Mouse (Mus musculus): ENCODE measurements around the gene Rab40b. TPM values are rescaled to one million over a fixed set of nuclear protein-coding genes. Genes with fewer than 3 reads are reported as not detected.

Rab40b gene
- polyA plus RNA-seq, 1 experiment from 2014 or later: 1.2 TPM

GRCm38 (mm10) chr11:121418932-121419331 is 30.9 kb upstream of the Rab40b start:
- H3K4me1 ChIP-seq (replicated peaks; ENCODE audit: control insufficient read depth, insufficient read depth, low read length): peaks cover 12% of the 10 kb centered on the region
- no peak for DNase-seq (ENCODE audit: low spot score)
- no peaks in the 10 kb centered on the region for H3K27me3 ChIP-seq (replicated peaks; ENCODE audit: control insufficient read depth, insufficient read depth, low read length)
- H3K9ac ChIP-seq (ENCODE audit: low read depth, low read length): no peak overlapping the region
- no peak overlapping the region for H3K4me3 ChIP-seq (ENCODE audit: low read depth, low read length)
- WGBS: 74% methylated on average over 2 of the region's 2 CpGs
- H3K27ac ChIP-seq (ENCODE audit: low read depth, low read length): no peak overlapping the region
- no peaks in the 10 kb centered on the region for H3K9me3 ChIP-seq (ENCODE audit: control insufficient read depth, low read length)
- no peak for ATAC-seq (replicated peaks; ENCODE audit: low FRiP score)
- no peak overlapping the region for H3K4me2 ChIP-seq
- no peaks in the 10 kb centered on the region for H3K36me3 ChIP-seq (ENCODE audit: control insufficient read depth, insufficient read depth, low read length)

GRCm38 (mm10) chr11:121417971-121418370 is 29.9 kb upstream of the Rab40b start:
- WGBS: 78% methylated on average over 5 of the region's 5 CpGs
- no peaks in the 10 kb centered on the region for H3K9me3 ChIP-seq (ENCODE audit: control insufficient read depth, low read length)
- no peak overlapping the region for H3K4me2 ChIP-seq
- H3K27me3 ChIP-seq (replicated peaks; ENCODE audit: control insufficient read depth, insufficient read depth, low read length): no peaks in the 10 kb centered on the region
- H3K36me3 ChIP-seq (ENCODE audit: control insufficient read depth, insufficient read depth, low read length): no peaks in the 10 kb centered on the region
- DNase-seq (ENCODE audit: low spot score): no peak
- H3K4me3 ChIP-seq (ENCODE audit: low read depth, low read length): no peak overlapping the region
- no peak overlapping the region for H3K27ac ChIP-seq (ENCODE audit: low read depth, low read length)
- H3K4me1 ChIP-seq (replicated peaks; ENCODE audit: control insufficient read depth, insufficient read depth, low read length): peaks cover 12% of the 10 kb centered on the region
- no peak for ATAC-seq (replicated peaks; ENCODE audit: low FRiP score)
- H3K9ac ChIP-seq (ENCODE audit: low read depth, low read length): no peak overlapping the region

GRCm38 (mm10) chr11:121415351-121415750 is 27.3 kb upstream of the Rab40b start:
- H3K9ac ChIP-seq (ENCODE audit: low read depth, low read length): no peak overlapping the region
- 65% methylated on average over 5 of the region's 5 CpGs for WGBS
- DNase-seq (ENCODE audit: low spot score): no peak
- H3K27ac ChIP-seq (ENCODE audit: low read depth, low read length): no peak overlapping the region
- H3K36me3 ChIP-seq (ENCODE audit: control insufficient read depth, insufficient read depth, low read length): no peaks in the 10 kb centered on the region
- no peak overlapping the region for H3K4me2 ChIP-seq
- ATAC-seq (replicated peaks; ENCODE audit: low FRiP score): no peak
- H3K4me3 ChIP-seq (ENCODE audit: low read depth, low read length): no peak overlapping the region
- no peaks in the 10 kb centered on the region for H3K9me3 ChIP-seq (ENCODE audit: control insufficient read depth, low read length)
- H3K27me3 ChIP-seq (replicated peaks; ENCODE audit: control insufficient read depth, insufficient read depth, low read length): no peaks in the 10 kb centered on the region
- H3K4me1 ChIP-seq (replicated peaks; ENCODE audit: control insufficient read depth, insufficient read depth, low read length): peaks cover under 1% of the 10 kb centered on the region; the same call in 1 of the 2 replicates

GRCm38 (mm10) chr11:121414762-121415161 is 26.7 kb upstream of the Rab40b start:
- Histone ChIP-seq H3K27me3 (replicated peaks; ENCODE audit: control insufficient read depth, insufficient read depth, low read length) (no peaks in the 10 kb centered on the region), H3K4me1 (replicated peaks; ENCODE audit: control insufficient read depth, insufficient read depth, low read length) (no peaks in the 10 kb centered on the region), H3K4me2 (no peak overlapping the region), H3K9me3 (ENCODE audit: control insufficient read depth, low read length) (no peaks in the 10 kb centered on the region), H3K36me3 (ENCODE audit: control insufficient read depth, insufficient read depth, low read length) (no peaks in the 10 kb centered on the region), H3K9ac (ENCODE audit: low read depth, low read length) (no peak overlapping the region), H3K27ac (ENCODE audit: low read depth, low read length) (no peak overlapping the region), H3K4me3 (ENCODE audit: low read depth, low read length) (no peak overlapping the region)
- ATAC-seq (replicated peaks; ENCODE audit: low FRiP score) (no peak), DNase-seq (ENCODE audit: low spot score) (no peak)
- WGBS: 79% methylated on average over 5 of the region's 5 CpGs

GRCm38 (mm10) chr11:121407366-121408155 is 19.5 kb upstream of the Rab40b start:
- 75% methylated on average over 3 of the region's 3 CpGs for WGBS

GRCm38 (mm10) chr11:121392405-121392804 is 4.4 kb upstream of the Rab40b start:
- ATAC-seq (replicated peaks; ENCODE audit: low FRiP score) (no peak), DNase-seq (ENCODE audit: low spot score) (no peak)
- H3K4me1 ChIP-seq (replicated peaks; ENCODE audit: control insufficient read depth, insufficient read depth, low read length): no peaks in the 10 kb centered on the region; the same call in 1 of the 2 replicates
- H3K36me3 ChIP-seq (ENCODE audit: control insufficient read depth, insufficient read depth, low read length): no peaks in the 10 kb centered on the region
- no peak overlapping the region for H3K9ac ChIP-seq (ENCODE audit: low read depth, low read length)
- H3K4me2 ChIP-seq: no peak overlapping the region
- 64% methylated on average over 3 of the region's 3 CpGs for WGBS
- no peak overlapping the region for H3K4me3 ChIP-seq (ENCODE audit: low read depth, low read length)
- H3K27me3 ChIP-seq (replicated peaks; ENCODE audit: control insufficient read depth, insufficient read depth, low read length): no peaks in the 10 kb centered on the region; the same call in 1 of the 2 replicates
- H3K9me3 ChIP-seq (ENCODE audit: control insufficient read depth, low read length): no peaks in the 10 kb centered on the region
- H3K27ac ChIP-seq (ENCODE audit: low read depth, low read length): no peak overlapping the region

More at GRCm38 (mm10) chr11:121407366-121408155, 19.5 kb upstream of the Rab40b start:
- Histone ChIP-seq H3K36me3 (ENCODE audit: control insufficient read depth, insufficient read depth, low read length) (no peaks in the 10 kb centered on the region), H3K27ac (ENCODE audit: low read depth, low read length) (no peak overlapping the region), H3K9me3 (ENCODE audit: control insufficient read depth, low read length) (no peaks in the 10 kb centered on the region), H3K4me1 (replicated peaks; ENCODE audit: control insufficient read depth, insufficient read depth, low read length) (no peaks in the 10 kb centered on the region), H3K9ac (ENCODE audit: low read depth, low read length) (no peak overlapping the region), H3K27me3 (replicated peaks; ENCODE audit: control insufficient read depth, insufficient read depth, low read length) (no peaks in the 10 kb centered on the region), H3K4me3 (ENCODE audit: low read depth, low read length) (no peak overlapping the region), H3K4me2 (no peak overlapping the region)
- ATAC-seq (replicated peaks; ENCODE audit: low FRiP score) (no peak), DNase-seq (ENCODE audit: low spot score) (no peak)

GRCm38 (mm10) chr11:121390793-121391192 is 2.7 kb upstream of the Rab40b start:
- DNase-seq (ENCODE audit: low spot score) (no peak), ATAC-seq (replicated peaks; ENCODE audit: low FRiP score) (no peak)
- Histone ChIP-seq H3K4me1 (replicated peaks; ENCODE audit: control insufficient read depth, insufficient read depth, low read length) (no peaks in the 10 kb centered on the region; the same call in 1 of the 2 replicates), H3K9me3 (ENCODE audit: control insufficient read depth, low read length) (no peaks in the 10 kb centered on the region), H3K9ac (ENCODE audit: low read depth, low read length) (no peak overlapping the region), H3K27ac (ENCODE audit: low read depth, low read length) (no peak overlapping the region), H3K27me3 (replicated peaks; ENCODE audit: control insufficient read depth, insufficient read depth, low read length) (peaks cover 7% of the 10 kb centered on the region), H3K4me2 (no peak overlapping the region), H3K4me3 (ENCODE audit: low read depth, low read length) (no peak overlapping the region), H3K36me3 (ENCODE audit: control insufficient read depth, insufficient read depth, low read length) (no peaks in the 10 kb centered on the region)
- 43% methylated on average over 3 of the region's 3 CpGs for WGBS

GRCm38 (mm10) chr11:121388554-121388945 is 499 bp upstream of the Rab40b start:
- H3K4me1 ChIP-seq (replicated peaks; ENCODE audit: control insufficient read depth, insufficient read depth, low read length): no peaks in the 10 kb centered on the region; the same call in 1 of the 2 replicates
- DNase-seq (ENCODE audit: low spot score) (no peak), ATAC-seq (replicated peaks; ENCODE audit: low FRiP score) (no peak)
- peaks cover 7% of the 10 kb centered on the region for H3K27me3 ChIP-seq (replicated peaks; ENCODE audit: control insufficient read depth, insufficient read depth, low read length)
- WGBS: 16% methylated on average over 6 of the region's 6 CpGs
- H3K9me3 ChIP-seq (ENCODE audit: control insufficient read depth, low read length): no peaks in the 10 kb centered on the region
- no peak overlapping the region for H3K27ac ChIP-seq (ENCODE audit: low read depth, low read length)
- H3K9ac ChIP-seq (ENCODE audit: low read depth, low read length): no peak overlapping the region
- peak overlapping the region; percentile 94 for H3K4me2 ChIP-seq
- no peaks in the 10 kb centered on the region for H3K36me3 ChIP-seq (ENCODE audit: control insufficient read depth, insufficient read depth, low read length)
- peak overlapping the region; percentile 63; the same call in 1 of the 2 replicates for H3K4me3 ChIP-seq (ENCODE audit: low read depth, low read length)

- DNase-seq (ENCODE audit: low spot score) (no peak), ATAC-seq (replicated peaks; ENCODE audit: low FRiP score) (no peak)
- Histone ChIP-seq H3K27me3 (replicated peaks; ENCODE audit: control insufficient read depth, insufficient read depth, low read length) (no peaks in the 10 kb centered on the region), H3K4me3 (ENCODE audit: low read depth, low read length) (no peak overlapping the region), H3K4me1 (replicated peaks; ENCODE audit: control insufficient read depth, insufficient read depth, low read length) (no peaks in the 10 kb centered on the region), H3K4me2 (no peak overlapping the region), H3K36me3 (ENCODE audit: control insufficient read depth, insufficient read depth, low read length) (no peaks in the 10 kb centered on the region), H3K9me3 (ENCODE audit: control insufficient read depth, low read length) (no peaks in the 10 kb centered on the region), H3K9ac (ENCODE audit: low read depth, low read length) (no peak overlapping the region), H3K27ac (ENCODE audit: low read depth, low read length) (no peak overlapping the region)
- WGBS: 70% methylated on average over 6 of the region's 6 CpGs
Measured at GRCm38 (mm10) chr11:121380294-121380693, 7.8 kb downstream of the Rab40b start.

Data from liver, embryonic 11.5 days (tissue).